Mouse (Mus musculus) heart, adult 8-10 months (tissue): Measurements from ENCODE around the gene Plscr3. TPM values are rescaled to one million over a fixed set of nuclear protein-coding genes. Genes with fewer than 3 reads are reported as not detected.

Source experiments
- DNase-seq: peaks from one replicate; pipeline ENCODE4 v3.0.0; 2022; ENCODE audit warnings: low spot score
- microRNA-seq: library from miRNA; unstranded; fragments of <30 nt; microRNA quantifications from one replicate; pipeline ENCODE4 v1.2.0, GENCODE M21; 2022
- total RNA-seq, 4 experiments: library from RNA; stranded (reverse); gene quantifications; 2 replicates each; pipeline ENCODE4 v1.2.4; 2022

Gene Plscr3
- total RNA-seq, 4 experiments from 2014 or later, result 20.7 to 25.3 (median 21.7) TPM

DNA sequence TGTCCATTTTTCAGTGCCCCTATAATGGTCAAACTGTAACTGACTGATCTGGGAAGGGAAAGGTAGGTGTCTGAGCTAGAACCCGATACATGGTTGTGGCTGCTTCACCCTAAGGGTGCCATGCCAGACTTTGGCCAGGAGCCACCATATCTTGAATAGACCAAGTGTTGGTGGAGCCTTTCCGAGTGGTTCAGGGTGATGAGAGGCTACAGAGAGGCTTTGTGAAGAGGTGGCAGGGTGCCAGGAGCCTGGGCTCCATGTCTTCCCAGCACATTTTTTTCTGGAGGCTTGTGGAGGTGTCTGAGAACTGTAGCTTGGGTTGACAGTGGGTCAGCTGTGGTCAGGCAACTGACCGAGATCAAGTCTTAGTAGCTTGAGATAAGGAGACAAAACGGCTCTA is 45.3 kb downstream of the Plscr3 start:
- no peak for DNase-seq

DNA sequence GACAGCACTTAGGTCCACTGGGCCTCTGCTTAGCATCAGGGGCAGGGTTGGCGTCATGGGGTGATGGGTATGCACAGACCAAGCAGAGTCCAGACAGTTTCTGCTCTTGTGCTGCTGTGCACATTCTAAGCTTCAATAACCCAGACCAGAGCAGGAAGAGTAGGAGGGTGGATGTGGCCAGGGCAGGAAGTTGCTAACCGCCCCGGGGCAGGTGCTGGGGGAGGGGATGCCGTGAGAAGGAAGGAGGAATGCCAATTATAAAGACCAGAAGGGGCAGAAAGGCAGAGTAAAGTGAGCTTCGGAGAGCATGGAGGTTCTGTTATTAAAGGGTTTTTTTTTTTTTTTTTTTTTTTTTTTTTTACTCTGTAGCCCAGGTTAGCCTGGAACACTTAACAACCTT is 48.5 kb downstream of the Plscr3 start:
- no peak for DNase-seq

DNA sequence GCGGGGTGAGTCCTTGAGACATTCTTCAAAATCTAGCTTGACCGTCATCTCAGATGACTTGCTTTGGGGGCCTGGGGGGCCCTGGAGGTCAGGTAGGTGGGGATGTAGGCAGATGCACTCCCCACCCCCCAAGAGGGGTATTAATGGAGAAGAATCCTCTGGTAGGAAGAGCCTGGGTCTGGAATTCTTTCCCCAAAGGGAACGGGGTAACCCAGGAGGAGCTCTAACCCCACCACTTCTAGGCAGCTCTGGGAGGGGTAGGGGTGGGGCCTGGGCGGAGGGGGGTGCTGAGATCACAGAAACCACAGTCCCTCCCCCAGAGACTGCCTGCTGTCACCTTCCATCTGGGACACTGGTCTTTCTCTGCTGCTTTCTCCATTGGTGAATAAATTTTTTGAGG is 49.1 kb downstream of the Plscr3 start, which contains the start of gene Acap1:
Acap1 (minus strand) TSS at position 249 of the 400 bp plus-strand sequence.
- no peak for DNase-seq

DNA sequence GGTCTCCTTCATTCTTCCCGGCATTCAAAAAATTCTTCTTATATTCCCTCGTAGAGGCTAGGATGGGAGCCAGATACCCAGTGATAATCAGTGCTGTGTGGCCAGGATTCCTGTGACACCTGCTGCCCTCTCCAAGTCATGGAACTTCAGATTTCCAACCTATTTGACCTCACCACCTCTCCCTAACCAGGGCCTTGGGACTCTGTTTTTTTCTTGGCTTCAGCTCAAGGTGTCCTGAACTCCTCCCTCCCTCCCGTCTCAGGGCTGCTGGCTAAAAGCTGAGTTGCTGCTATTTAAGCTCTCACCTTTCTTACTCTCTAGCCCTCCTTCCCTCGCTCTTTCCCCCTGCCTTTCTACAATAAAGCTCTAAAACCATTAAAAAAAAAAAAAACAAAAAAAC is 53.7 kb downstream of the Plscr3 start:
- DNase-seq, result no peak

DNA sequence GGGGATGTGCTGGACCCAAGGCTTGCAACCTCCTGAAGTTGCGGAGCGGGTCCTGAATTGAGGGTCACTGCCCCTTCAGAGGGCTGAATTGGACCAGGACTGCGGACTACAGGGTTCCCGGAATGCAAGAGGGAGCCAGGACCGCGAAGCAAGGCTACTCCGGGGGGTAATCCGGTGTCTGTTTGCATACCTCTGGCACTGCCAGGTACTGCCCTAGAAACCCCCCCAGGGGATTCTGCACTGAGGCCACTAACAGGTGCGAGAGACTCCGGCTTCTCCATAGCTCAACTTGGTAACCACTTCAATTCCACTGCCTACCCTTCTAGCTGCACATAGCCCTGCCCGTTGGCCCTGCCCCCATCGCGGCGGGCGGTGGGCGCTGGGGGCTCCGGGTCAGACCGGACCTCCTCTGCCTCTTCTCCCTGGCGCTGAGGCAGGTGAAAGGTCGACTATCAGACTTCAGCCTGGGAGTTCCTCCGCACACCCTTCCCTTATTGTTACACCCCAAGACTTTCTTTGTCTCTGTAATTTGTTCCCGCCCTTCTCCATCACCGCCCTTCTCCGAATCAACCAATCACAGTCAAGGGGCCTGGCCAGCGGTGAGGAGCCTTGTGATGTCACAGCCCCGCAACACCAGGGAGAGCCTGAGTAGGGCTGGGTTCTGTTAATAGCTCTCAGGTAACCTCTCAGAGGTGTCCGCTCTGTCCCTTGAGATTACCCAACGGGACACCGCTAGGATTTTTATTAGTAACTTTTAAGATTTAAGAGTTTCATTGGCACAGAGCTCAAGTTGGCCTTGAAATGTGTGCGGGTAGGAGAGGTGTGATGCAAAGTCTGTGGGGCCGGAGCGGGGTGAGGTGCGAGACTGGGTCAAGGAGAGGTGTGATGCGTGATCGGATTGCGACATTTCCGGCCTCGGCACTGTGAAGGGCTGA is 54.6 kb downstream of the Plscr3 start, which contains the start of the genes 2810408A11Rik and Neurl4:
2810408A11Rik (minus strand) TSS at position 517 of the 935 bp plus-strand sequence.
Neurl4 (plus strand) TSS at position 602 of the 935 bp plus-strand sequence.
- peak; percentile 94 for DNase-seq

DNA sequence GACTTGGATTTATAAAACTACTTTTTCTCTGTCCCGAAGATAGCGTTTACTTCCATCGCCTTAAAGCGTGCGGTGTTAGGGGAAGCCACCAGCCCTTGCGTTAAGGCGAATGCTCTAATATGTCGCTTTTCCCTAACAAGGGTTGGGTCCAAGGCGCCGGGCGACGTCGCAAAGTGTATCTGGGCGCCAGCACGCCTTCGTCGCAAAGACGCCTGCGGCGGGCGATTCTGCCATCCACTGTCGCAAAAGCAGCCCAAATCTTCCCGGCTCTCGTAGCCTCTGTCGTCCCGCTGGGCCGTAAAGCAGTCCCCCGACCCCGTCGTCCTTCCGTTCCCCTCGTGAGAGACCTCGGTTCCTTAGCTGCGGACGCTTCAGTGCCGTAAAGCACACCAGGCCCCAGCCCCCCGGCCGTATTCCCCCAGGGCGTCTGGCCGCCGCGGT is 55.2 kb downstream of the Plscr3 start:
- peak; percentile 96 for DNase-seq

Small RNA genes lying within 50 kb of the gene (microRNA-seq; reads per million reads assigned to microRNA genes)
- gene Mir6924, result not detected

Other genes starting within 250 kb of the Plscr3 start
- gene Atp1b2, start 240.4 kb upstream of the Plscr3 start, total RNA-seq, result 10 to 100 TPM; 12.4 to 16.3 (median 13.1) TPM
- gene Shbg, start 228.5 kb upstream of the Plscr3 start, total RNA-seq, result not detected
- 1 to 10 TPM; 2.6 to 5.3 (median 3.3) TPM for gene Sat2, start 224.4 kb upstream of the Plscr3 start, total RNA-seq
- 100 to 1,000 TPM in 1 of 4 experiments, 10 to 100 TPM in 3; 92.4 to 109 (median 94.5) TPM for gene Fxr2, start 213.4 kb upstream of the Plscr3 start, total RNA-seq
- not detected for gene Sox15, start 191.1 kb upstream of the Plscr3 start, total RNA-seq
- gene Mpdu1, start 183.7 kb upstream of the Plscr3 start, total RNA-seq, result 10 to 100 TPM; 13.6 to 18.8 (median 15.5) TPM
- 1 to 10 TPM; 4.5 to 7.0 (median 6.3) TPM for gene Cd68, start 180.2 kb upstream of the Plscr3 start, total RNA-seq
- gene Eif4a1, start 174.0 kb upstream of the Plscr3 start, total RNA-seq, result 100 to 1,000 TPM; 162 to 194 (median 186) TPM
- 10 to 100 TPM; 27.2 to 40.0 (median 28.7) TPM for gene Senp3, start 164.3 kb upstream of the Plscr3 start, total RNA-seq
- 1 to 10 TPM; 2.6 to 4.3 (median 2.9) TPM for gene Tnfsf13, start 160.6 kb upstream of the Plscr3 start, total RNA-seq
- 10 to 100 TPM; 14.9 to 19.6 (median 17.5) TPM for gene Tnfsf12, start 150.5 kb upstream of the Plscr3 start, total RNA-seq
- gene Tnfsfm13, start 150.3 kb upstream of the Plscr3 start, total RNA-seq, result 1 to 10 TPM; 1.4 to 4.2 (median 3.1) TPM
- 10 to 100 TPM; 28.5 to 35.7 (median 32.9) TPM for gene Polr2a, start 87.7 kb upstream of the Plscr3 start, total RNA-seq
- gene Slc35g3, start 84.4 kb upstream of the Plscr3 start, total RNA-seq, result not detected
- 10 to 100 TPM; 43.7 to 52.4 (median 49.3) TPM for gene Zbtb4, start 80.5 kb upstream of the Plscr3 start, total RNA-seq
- gene Chrnb1, start 50.4 kb upstream of the Plscr3 start, total RNA-seq, result 1 to 10 TPM; 2.2 to 4.3 (median 3.8) TPM
- gene Fgf11, start 44.5 kb upstream of the Plscr3 start, total RNA-seq, result 1 to 10 TPM; 2.1 to 3.3 (median 2.6) TPM
- gene Tmem102, start 40.8 kb upstream of the Plscr3 start, total RNA-seq, result under 1 TPM; 0.14 to 0.57 (median 0.31) TPM
- not detected for gene Gm39566, start 31.1 kb upstream of the Plscr3 start, total RNA-seq
- not detected for gene Spem2, start 27.9 kb upstream of the Plscr3 start, total RNA-seq
- not detected for gene Spem1, start 24.2 kb upstream of the Plscr3 start, total RNA-seq
- gene Nlgn2, start 8.6 kb upstream of the Plscr3 start, total RNA-seq, result 1 to 10 TPM; 3.1 to 6.9 (median 4.3) TPM
- 100 to 1,000 TPM; 193 to 338 (median 283) TPM for gene Tmem256, start 7.9 kb upstream of the Plscr3 start, total RNA-seq
- under 1 TPM in 1 of 4 experiments, not detected in 3; 0.23 TPM for gene Tnk1, start 12.4 kb downstream of the Plscr3 start, total RNA-seq
- gene Tmem95, start 31.6 kb downstream of the Plscr3 start, total RNA-seq, result not detected
- gene Kctd11, start 35.0 kb downstream of the Plscr3 start, total RNA-seq, result 1 to 10 TPM; 2.0 to 2.6 (median 2.4) TPM
- gene Acap1, start 49.2 kb downstream of the Plscr3 start, total RNA-seq, result 1 to 10 TPM in 2 of 4 experiments, under 1 TPM in 2; 0.16 to 1.1 (median 0.83) TPM
- gene 2810408A11Rik, start 54.6 kb downstream of the Plscr3 start, total RNA-seq, result under 1 TPM; 0.43 to 0.81 (median 0.60) TPM
- gene Neurl4, start 54.7 kb downstream of the Plscr3 start, total RNA-seq, result 10 to 100 TPM; 38.0 to 50.9 (median 43.4) TPM
- 10 to 100 TPM; 23.2 to 32.1 (median 27.7) TPM for gene Gps2, start 67.5 kb downstream of the Plscr3 start, total RNA-seq
- gene Eif5a, start 75.6 kb downstream of the Plscr3 start, total RNA-seq, result 100 to 1,000 TPM; 410 to 451 (median 437) TPM
- gene Ybx2, start 89.4 kb downstream of the Plscr3 start, total RNA-seq, result 10 to 100 TPM; 13.8 to 32.7 (median 24.3) TPM
- 100 to 1,000 TPM; 435 to 503 (median 470) TPM for gene Slc2a4, start 101.8 kb downstream of the Plscr3 start, total RNA-seq
- gene Cldn7, start 118.4 kb downstream of the Plscr3 start, total RNA-seq, result 1 to 10 TPM in 1 of 4 experiments, not detected in 3; 1.1 TPM
- 100 to 1,000 TPM; 144 to 172 (median 168) TPM for gene Ctdnep1, start 134.8 kb downstream of the Plscr3 start, total RNA-seq
- 10 to 100 TPM; 41.7 to 57.3 (median 48.1) TPM for gene Elp5, start 136.1 kb downstream of the Plscr3 start, total RNA-seq
- gene Gabarap, start 144.8 kb downstream of the Plscr3 start, total RNA-seq, result 100 to 1,000 TPM; 287 to 342 (median 325) TPM
- 10 to 100 TPM; 21.0 to 24.9 (median 23.6) TPM for gene Phf23, start 149.4 kb downstream of the Plscr3 start, total RNA-seq
- 1 to 10 TPM; 4.0 to 6.4 (median 5.1) TPM for gene Dvl2, start 154.2 kb downstream of the Plscr3 start, total RNA-seq
- 1,000 to 10,000 TPM; 1,233 to 1,415 (median 1,285) TPM for gene Acadvl, start 169.0 kb downstream of the Plscr3 start, total RNA-seq
- 1 to 10 TPM; 3.9 to 6.3 (median 5.2) TPM for gene Dlg4, start 170.6 kb downstream of the Plscr3 start, total RNA-seq
- not detected for gene Asgr1, start 207.7 kb downstream of the Plscr3 start, total RNA-seq
- gene Asgr2, start 246.3 kb downstream of the Plscr3 start, total RNA-seq, result under 1 TPM in 1 of 4 experiments, not detected in 3; 0.34 TPM